Comparison of ENCODE assay signal across 21 mouse cellular contexts in the genomic region with DNA sequence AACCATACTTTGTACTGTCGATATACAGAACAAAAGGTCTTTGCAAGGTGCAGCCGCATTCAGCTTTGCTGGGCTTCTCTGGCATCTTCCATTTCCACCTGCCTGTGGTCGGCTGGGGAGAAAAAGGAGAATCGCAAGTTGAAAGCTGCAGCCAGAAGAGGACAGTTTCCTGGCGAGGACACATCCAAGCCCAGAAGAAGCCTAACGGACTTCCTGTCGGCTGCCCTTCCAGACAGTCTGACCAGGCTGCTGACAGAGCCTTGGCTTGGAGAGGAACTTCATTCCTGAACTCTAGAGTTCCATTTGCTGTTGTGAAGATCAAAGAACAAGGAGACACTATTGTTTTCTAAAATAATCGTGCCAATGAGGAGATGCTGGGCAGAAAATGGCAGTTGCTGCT.
DNase-seq lines count a peak whose midpoint lies in the region.
"Had no signal": no experiment of that assay in that cellular context is flagged by ENCODE, and none has a peak within 500 bp of the region (broad histone marks: within the 10 kb centered on the region; RNA-seq: fewer than 3 reads in every experiment).

No protein-coding gene starts in this region.

- peak; percentile 8 to 15 for DNase-seq in kidney, adult 8-10 months
- no peak for DNase-seq in kidney, adult 18-20 months
- peak; percentile 40 for DNase-seq in thymus, postnatal 0 days (ENCODE audit: low spot score)
- no peak for DNase-seq in thymus, postnatal 10 days (ENCODE audit: low spot score in 2 of 2)
- peak; percentile 59 for DNase-seq in naive thymus-derived CD4-positive, alpha-beta T cell, adult 2 months (ENCODE audit: low read depth)
- DNase-seq in ovary, adult 18-20 months (ENCODE audit: low spot score), result no peak
- no peak for DNase-seq in c-Kit-positive CD71-positive TER-119-positive erythroid progenitor cells, embryonic 14.5 days (ENCODE audit: low spot score)
- DNase-seq: adrenal gland, adult 2 months; adrenal gland, postnatal 36 days; B cell, adult 2 months; cerebellum, adult 8-10 months; cerebellum, postnatal 25 days; forebrain, postnatal 0 days; gastrocnemius, postnatal 10 days; heart, postnatal 4 days; layer of hippocampus, postnatal 36 days; liver; lung, adult 2 months; lung, postnatal 10 days; retina, postnatal 1 day; right cerebral cortex, postnatal 14 days had no signal

Comparison
In these comparisons a context has a peak if more than half of its experiments do, and no peak if none do; other contexts are left out.
1. DNase-seq: peak in kidney, adult 8-10 months (2 of 2), thymus, postnatal 0 days (single experiment) and naive thymus-derived CD4-positive, alpha-beta T cell, adult 2 months (single experiment); none in kidney, adult 18-20 months (single experiment), thymus, postnatal 10 days (0 of 2), ovary, adult 18-20 months (single experiment) and c-Kit-positive CD71-positive TER-119-positive erythroid progenitor cells, embryonic 14.5 days (single experiment).